Mouse (Mus musculus) ovary, postnatal 10 days (tissue): Measurements from ENCODE around the gene Arhgap23.

ENCODE experiments used
- DNase-seq: peaks from one replicate; pipeline ENCODE4 v3.0.0; 2022; ENCODE audit warnings: low spot score

The Arhgap23 gene

GRCm38 (mm10) chr11:97434704-97435454, 19.5 kb downstream of the Arhgap23 start:
- no peak for DNase-seq

- no peak for DNase-seq
Observed at GRCm38 (mm10) chr11:97435808-97436491, 20.6 kb downstream of the Arhgap23 start.

GRCm38 (mm10) chr11:97437745-97438144, 22.4 kb downstream of the Arhgap23 start:
- no peak for DNase-seq

- DNase-seq: no peak
Observed at GRCm38 (mm10) chr11:97438868-97439267, 23.5 kb downstream of the Arhgap23 start.

GRCm38 (mm10) chr11:97439935-97440334, 24.6 kb downstream of the Arhgap23 start:
- DNase-seq: no peak

- no peak for DNase-seq
Observed at GRCm38 (mm10) chr11:97440441-97440881, 25.1 kb downstream of the Arhgap23 start.

GRCm38 (mm10) chr11:97441036-97441657, 25.8 kb downstream of the Arhgap23 start:
- no peak for DNase-seq

GRCm38 (mm10) chr11:97441658-97442125, 26.4 kb downstream of the Arhgap23 start:
- DNase-seq: no peak

GRCm38 (mm10) chr11:97442891-97443675, 27.8 kb downstream of the Arhgap23 start:
- DNase-seq: no peak

- no peak for DNase-seq
Observed at GRCm38 (mm10) chr11:97445596-97445995, 30.3 kb downstream of the Arhgap23 start.

GRCm38 (mm10) chr11:97445999-97446511, 30.7 kb downstream of the Arhgap23 start:
- DNase-seq: no peak

- no peak for DNase-seq
Observed at GRCm38 (mm10) chr11:97447979-97448378, 32.6 kb downstream of the Arhgap23 start.

- no peak for DNase-seq
Observed at GRCm38 (mm10) chr11:97448611-97449394, 33.5 kb downstream of the Arhgap23 start.

- DNase-seq: no peak
Observed at GRCm38 (mm10) chr11:97449601-97450293, 34.4 kb downstream of the Arhgap23 start.

GRCm38 (mm10) chr11:97450305-97450922, 35.1 kb downstream of the Arhgap23 start:
- no peak for DNase-seq

GRCm38 (mm10) chr11:97451625-97452024, 36.3 kb downstream of the Arhgap23 start:
- DNase-seq: no peak

- no peak for DNase-seq
Observed at GRCm38 (mm10) chr11:97457120-97457519, 41.8 kb downstream of the Arhgap23 start.

- DNase-seq: no peak
Observed at GRCm38 (mm10) chr11:97461307-97461820, 46.0 kb downstream of the Arhgap23 start.

GRCm38 (mm10) chr11:97462538-97462937, 47.2 kb downstream of the Arhgap23 start:
- no peak for DNase-seq

GRCm38 (mm10) chr11:97463166-97463565, 47.8 kb downstream of the Arhgap23 start:
- DNase-seq: no peak
